Mouse (Mus musculus): ENCODE data around the gene Ttc1. TPM values are rescaled to one million over a fixed set of nuclear protein-coding genes. Genes with fewer than 3 reads are reported as not detected.
A peak's percentile ranks its signal among the peaks of the same experiment; 100 is the strongest.

Gene Ttc1
- total and polyA plus RNA-seq, 3 experiments, result 74.8 to 138 (median 100) TPM

- H3K9ac ChIP-seq (ENCODE audit: insufficient read depth, low read depth), result no peak overlapping the region
- TF ChIP-seq SMC3 (IDR thresholded peaks at IDR 0.05; ENCODE audit: low read depth, low read length) (no peak), KAT2A (IDR thresholded peaks at IDR 0.05; ENCODE audit: insufficient replicate concordance, low read length) (no peak), NRF1 (IDR thresholded peaks at IDR 0.05; ENCODE audit: low read depth, low read length) (no peak), JUN (IDR thresholded peaks at IDR 0.05; ENCODE audit: insufficient read depth, low read depth, low read length) (no peak), POLR2A (IDR thresholded peaks at IDR 0.05; ENCODE audit: low read depth, low read length) (no peak), JUND (conservative IDR thresholded peaks at IDR 0.05; ENCODE audit: low read depth, low read length) (no peak), E2F4 (IDR thresholded peaks at IDR 0.05; ENCODE audit: insufficient replicate concordance, low read depth, low read length) (no peak), EP300 (IDR thresholded peaks at IDR 0.05; ENCODE audit: low read length) (no peak), TCF12 (IDR thresholded peaks at IDR 0.05; ENCODE audit: low read depth, low read length) (no peak), USF2 (conservative IDR thresholded peaks at IDR 0.05; ENCODE audit: low read depth, low read length) (no peak), RCOR1 (conservative IDR thresholded peaks at IDR 0.05; ENCODE audit: low read depth, low read length) (no peak), USF1 (IDR thresholded peaks at IDR 0.05; ENCODE audit: low read depth, low read length) (no peak)
- no peak overlapping the region for H3K4me3 ChIP-seq (replicated peaks in 1 of 3; ENCODE audit: low read depth in 2 of 3, low read length in 2 of 3, poor library complexity in 1 of 3)
- H3K27me3 ChIP-seq (replicated peaks), result peaks cover 18% of the 10 kb centered on the region
- H3K4me2 ChIP-seq (ENCODE audit: insufficient read depth, low read depth, poor library complexity, severe bottlenecking), result no peak overlapping the region
- no peak for DNase-seq (ENCODE audit: extremely low read depth)
- in situ Hi-C loops (cut with MboI; ENCODE audit: low pct_ligation_motif_present, low pct_unique_long_range_greater_than_20kb, low sequenced_read_pairs), result loop anchor here (5.0 to 25.0 kb wide), 2 partner anchors 557 to 792 kb away; no protein-coding TSS in a partner anchor
- dilution Hi-C loops (cut with MboI; ENCODE audit: extremely low pct_ligation_motif_present, extremely low pct_unique_long_range_greater_than_20kb, low sequenced_read_pairs), result no loop called here
- H3K79me2 ChIP-seq (replicated peaks; ENCODE audit: control insufficient read depth, extremely low read depth, insufficient read depth, poor library complexity, severe bottlenecking), result no peaks in the 10 kb centered on the region
- no peak overlapping the region for H3K27ac ChIP-seq (ENCODE audit: insufficient read depth, low read depth)
- peaks cover 0 to 13% of the 10 kb centered on the region in 2 experiments; a peak in 2 of 4 replicates for H3K4me1 ChIP-seq (ENCODE audit: control insufficient read depth in 1 of 2, insufficient read depth in 2 of 2)
- no peaks in the 10 kb centered on the region for H3K36me3 ChIP-seq (replicated peaks in 1 of 2; ENCODE audit: control insufficient read depth in 1 of 2, insufficient read depth in 1 of 2, low read length in 1 of 2)
- no peaks in the 10 kb centered on the region for H3K9me3 ChIP-seq (replicated peaks; ENCODE audit: low read length)
Observed at GRCm38 (mm10) chr11:43770110-43770509, 22.3 kb upstream of the Ttc1 start.

- dilution Hi-C loops (cut with MboI; ENCODE audit: extremely low pct_ligation_motif_present, extremely low pct_unique_long_range_greater_than_20kb, low sequenced_read_pairs), result no loop called here
- Histone ChIP-seq H3K9me3 (replicated peaks; ENCODE audit: low read length) (no peaks in the 10 kb centered on the region), H3K4me2 (ENCODE audit: insufficient read depth, low read depth, poor library complexity, severe bottlenecking) (no peak overlapping the region)
Observed at GRCm38 (mm10) chr11:43767749-43768148, 19.9 kb upstream of the Ttc1 start.

More at GRCm38 (mm10) chr11:43767749-43768148, 19.9 kb upstream of the Ttc1 start:
- peaks cover 32% of the 10 kb centered on the region for H3K27me3 ChIP-seq (replicated peaks)
- H3K27ac ChIP-seq (ENCODE audit: insufficient read depth, low read depth), result no peak overlapping the region
- peaks cover 0 to 13% of the 10 kb centered on the region in 2 experiments; a peak in 2 of 4 replicates for H3K4me1 ChIP-seq (ENCODE audit: control insufficient read depth in 1 of 2, insufficient read depth in 2 of 2)
- H3K36me3 ChIP-seq (replicated peaks in 1 of 2; ENCODE audit: control insufficient read depth in 1 of 2, insufficient read depth in 1 of 2, low read length in 1 of 2), result no peaks in the 10 kb centered on the region
- no peak overlapping the region for H3K4me3 ChIP-seq (replicated peaks in 1 of 3; ENCODE audit: low read depth in 2 of 3, low read length in 2 of 3, poor library complexity in 1 of 3)
- H3K9ac ChIP-seq (ENCODE audit: insufficient read depth, low read depth), result no peak overlapping the region
- DNase-seq (ENCODE audit: extremely low read depth), result no peak
- in situ Hi-C loops (cut with MboI; ENCODE audit: low pct_ligation_motif_present, low pct_unique_long_range_greater_than_20kb, low sequenced_read_pairs), result loop anchor here (25.0 kb wide), 1 partner anchor 795 kb away; no protein-coding TSS in a partner anchor
- TF ChIP-seq CHD2 (IDR thresholded peaks at IDR 0.05; ENCODE audit: low read length) (peak; percentile 80; the same call in 1 of the 2 replicates), HCFC1 (IDR thresholded peaks at IDR 0.05; ENCODE audit: low read depth, low read length) (no peak)
- no peaks in the 10 kb centered on the region for H3K79me2 ChIP-seq (replicated peaks; ENCODE audit: control insufficient read depth, extremely low read depth, insufficient read depth, poor library complexity, severe bottlenecking)
